Mouse (Mus musculus): ENCODE results near the gene Agl.
"Not testable (repeated sequence)": the region's sequence is repeated elsewhere in the genome, so short reads cannot be mapped to it uniquely, and the experiment has no call there.

Agl gene

GRCm38 (mm10) chr3:116815916-116816315 is 8.0 kb upstream of the Agl start:
- DNase-seq: no peak

- DNase-seq: no peak
Measured at GRCm38 (mm10) chr3:116815305-116815797, 7.4 kb upstream of the Agl start.

GRCm38 (mm10) chr3:116812946-116813345 is 5.0 kb upstream of the Agl start:
- DNase-seq: no peak

GRCm38 (mm10) chr3:116810351-116810750 is 2.4 kb upstream of the Agl start:
- not testable (repeated sequence) for DNase-seq

- no peak for DNase-seq
Measured at GRCm38 (mm10) chr3:116809221-116809620, 1.3 kb upstream of the Agl start.

- peak; percentile 43 for DNase-seq
Measured at GRCm38 (mm10) chr3:116808507-116809217, 696 bp upstream of the Agl start.

GRCm38 (mm10) chr3:116805866-116806265 is 2.1 kb downstream of the Agl start:
- no peak for DNase-seq

- no peak for DNase-seq
Measured at GRCm38 (mm10) chr3:116804746-116805285, 3.1 kb downstream of the Agl start.

- no peak for DNase-seq
Measured at GRCm38 (mm10) chr3:116801755-116802154, 6.2 kb downstream of the Agl start.

- no peak for DNase-seq
Measured at GRCm38 (mm10) chr3:116798821-116799510, 9.0 kb downstream of the Agl start.

GRCm38 (mm10) chr3:116788851-116789250 is 19.1 kb downstream of the Agl start:
- no peak for DNase-seq

- no peak for DNase-seq
Measured at GRCm38 (mm10) chr3:116786543-116786942, 21.4 kb downstream of the Agl start.

GRCm38 (mm10) chr3:116785820-116786219 is 22.1 kb downstream of the Agl start:
- no peak for DNase-seq

GRCm38 (mm10) chr3:116784811-116785210 is 23.2 kb downstream of the Agl start:
- no peak for DNase-seq

GRCm38 (mm10) chr3:116784290-116784689 is 23.7 kb downstream of the Agl start:
- no peak for DNase-seq

- no peak for DNase-seq
Measured at GRCm38 (mm10) chr3:116776961-116777360, 31.0 kb downstream of the Agl start.

- DNase-seq: no peak
Measured at GRCm38 (mm10) chr3:116773836-116774235, 34.1 kb downstream of the Agl start.

- DNase-seq: peak; percentile 18
Measured at GRCm38 (mm10) chr3:116771597-116771996, 36.4 kb downstream of the Agl start.

GRCm38 (mm10) chr3:116766963-116767362 is 41.0 kb downstream of the Agl start:
- peak; percentile 29 for DNase-seq

GRCm38 (mm10) chr3:116752818-116753217 is 55.1 kb downstream of the Agl start:
- DNase-seq: no peak

- peak; percentile 66 for DNase-seq
Measured at GRCm38 (mm10) chr3:116751191-116751860, 56.6 kb downstream of the Agl start.

- DNase-seq: peak; percentile 58
Measured at GRCm38 (mm10) chr3:116748391-116749170, 59.4 kb downstream of the Agl start.

GRCm38 (mm10) chr3:116747648-116748047 is 60.3 kb downstream of the Agl start:
- not testable (repeated sequence) for DNase-seq
